42 mouse cellular contexts compared by ENCODE assay signal in genomic region chrX:164035401-164035800, GRCm38 (mm10). TPM values are rescaled to one million over a fixed set of nuclear protein-coding genes. Genes with fewer than 3 reads are reported as not detected.
"Had no signal": no experiment of that assay in that cellular context is flagged by ENCODE, and none has a peak within 500 bp of the region (broad histone marks: within the 10 kb centered on the region; RNA-seq: fewer than 3 reads in every experiment).

No protein-coding gene starts in this region.

- H3K4me2 ChIP-seq: limb, embryonic 12.5 days; limb, embryonic 13.5 days; limb, embryonic 15.5 days; liver, embryonic 11.5 days; liver, embryonic 12.5 days; liver, embryonic 13.5 days; liver, embryonic 15.5 days; lung, embryonic 14.5 days; lung, embryonic 15.5 days; midbrain, embryonic 11.5 days; midbrain, embryonic 12.5 days; midbrain, embryonic 13.5 days; midbrain, embryonic 15.5 days; neural tube, embryonic 12.5 days had no signal

- H3K27me3 ChIP-seq: liver, embryonic 12.5 days; liver, embryonic 13.5 days; liver, embryonic 15.5 days; lung, embryonic 15.5 days; midbrain, embryonic 15.5 days; neural tube, embryonic 12.5 days had no signal

- H3K9me3 ChIP-seq: limb, embryonic 10.5 days; limb, embryonic 12.5 days; limb, embryonic 13.5 days; limb, embryonic 15.5 days; liver, embryonic 12.5 days; liver, embryonic 13.5 days; liver, embryonic 15.5 days; lung, embryonic 15.5 days; midbrain, embryonic 10.5 days; midbrain, embryonic 12.5 days; midbrain, embryonic 13.5 days; midbrain, embryonic 15.5 days; neural tube, embryonic 12.5 days had no signal

- H3K4me3 ChIP-seq: limb, embryonic 10.5 days; limb, embryonic 12.5 days; limb, embryonic 13.5 days; limb, embryonic 15.5 days; liver, embryonic 12.5 days; liver, embryonic 13.5 days; liver, embryonic 15.5 days; lung, embryonic 15.5 days; megakaryocyte, embryonic 14.5 days; midbrain, embryonic 10.5 days; midbrain, embryonic 12.5 days; midbrain, embryonic 13.5 days; midbrain, embryonic 15.5 days; myocyte; neural tube, embryonic 12.5 days had no signal

- ATAC-seq: liver, embryonic 12.5 days; lung, postnatal 0 days; midbrain, embryonic 13.5 days; midbrain, embryonic 15.5 days; midbrain, embryonic 16.5 days had no signal

- H3K9ac ChIP-seq: limb, embryonic 12.5 days; limb, embryonic 13.5 days; limb, embryonic 15.5 days; liver, embryonic 12.5 days; liver, embryonic 13.5 days; liver, embryonic 14.5 days; liver, embryonic 15.5 days; lung, embryonic 14.5 days; lung, embryonic 15.5 days; midbrain, embryonic 12.5 days; midbrain, embryonic 13.5 days; midbrain, embryonic 15.5 days; neural tube, embryonic 12.5 days had no signal

- DNase-seq: left cerebral cortex, postnatal 4 days; liver; liver, embryonic 13.5 days; lung, adult 18-20 months; lung, adult 2 months; lung, embryonic 14.5 days; lung, postnatal 10 days; lung, postnatal 14 days; lung, postnatal 36 days; lung, postnatal 4 days; midbrain, embryonic 14.5 days had no signal

- H3K27ac ChIP-seq: limb, embryonic 10.5 days; limb, embryonic 12.5 days; limb, embryonic 13.5 days; limb, embryonic 15.5 days; liver, embryonic 12.5 days; liver, embryonic 13.5 days; liver, embryonic 14.5 days; liver, embryonic 15.5 days; lung, embryonic 15.5 days; macrophage; midbrain, embryonic 10.5 days; midbrain, embryonic 12.5 days; midbrain, embryonic 13.5 days; midbrain, embryonic 15.5 days; neural tube, embryonic 12.5 days had no signal

- H3K36me3 ChIP-seq: limb, embryonic 10.5 days; limb, embryonic 12.5 days; limb, embryonic 13.5 days; limb, embryonic 15.5 days; liver, embryonic 12.5 days; liver, embryonic 13.5 days; liver, embryonic 15.5 days; lung, embryonic 15.5 days; midbrain, embryonic 10.5 days; midbrain, embryonic 12.5 days; midbrain, embryonic 13.5 days; midbrain, embryonic 15.5 days; neural tube, embryonic 12.5 days had no signal

- H3K4me1 ChIP-seq: limb, embryonic 10.5 days; limb, embryonic 12.5 days; limb, embryonic 13.5 days; limb, embryonic 15.5 days; liver, embryonic 12.5 days; liver, embryonic 13.5 days; liver, embryonic 15.5 days; lung, embryonic 15.5 days; megakaryocyte, embryonic 14.5 days; midbrain, embryonic 10.5 days; midbrain, embryonic 12.5 days; midbrain, embryonic 13.5 days; midbrain, embryonic 15.5 days; neural tube, embryonic 12.5 days had no signal

RNA-seq across cellular contexts. Expression of gene Cltrn, which starts 53.2 kb away (rescaled TPM):
- total RNA-seq: left cerebral cortex, postnatal 10 days; left cerebral cortex, postnatal 14 days; left cerebral cortex, postnatal 25 days; left cerebral cortex, postnatal 36 days; left cerebral cortex, postnatal 4 days; megakaryocyte progenitor cell, adult 5-6 weeks; megakaryocyte, adult 5-6 weeks; megakaryocyte-erythroid progenitor cell, adult 5-6 weeks; midbrain, postnatal 0 days; monocyte, adult 5-6 weeks had no signal
- polyA plus RNA-seq: limb, embryonic 11.5 days; limb, embryonic 12.5 days; limb, embryonic 15.5 days; lung, adult 2 months; lung, postnatal 0 days; macrophage; midbrain, embryonic 11.5 days; midbrain, embryonic 12.5 days; midbrain, embryonic 13.5 days; midbrain, embryonic 14.5 days; midbrain, embryonic 15.5 days; myocyte; neural tube, embryonic 11.5 days had no signal
